Mouse (Mus musculus): ENCODE measurements around the gene Cdhr2.

- TF ChIP-seq CTCF (IDR thresholded peaks at IDR 0.05; ENCODE audit: low read depth) (no peak), EP300 (optimal IDR thresholded peaks at IDR 0.05) (no peak)
These were observed 53.2 kb downstream of the Cdhr2 start for GRCm38 (mm10) chr13:54754169-54755080.

All from stomach, postnatal 0 days (tissue).